ENCODE assay signal across 27 mouse cellular contexts in the genomic region with DNA sequence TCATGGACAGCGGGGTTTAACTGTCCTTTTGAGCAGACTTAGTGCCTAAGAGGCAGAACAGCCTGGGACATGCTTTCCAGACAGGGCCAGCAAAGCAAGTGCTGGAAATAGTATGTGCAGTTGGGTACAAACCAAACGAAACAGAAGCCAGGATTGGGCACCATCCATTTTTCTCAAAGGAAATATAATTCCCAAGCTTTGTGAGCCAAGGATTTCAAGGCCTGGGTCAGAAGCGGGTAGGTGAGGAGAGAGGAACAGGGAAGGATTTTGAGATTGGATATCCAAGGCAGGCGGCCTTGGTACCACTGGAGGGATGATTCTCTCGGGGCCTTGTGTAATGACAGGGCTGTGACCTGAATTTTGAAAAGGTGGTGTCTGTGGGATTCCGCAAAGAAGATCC.
DNase-seq lines count a peak whose midpoint lies in the region; ATAC-seq lines count a peak whose summit lies in the region.
"Had no signal": no experiment of that assay in that cellular context is flagged by ENCODE, and none has a peak within 500 bp of the region (broad histone marks: within the 10 kb centered on the region; RNA-seq: fewer than 3 reads in every experiment).

No protein-coding gene starts in this region.

- H3K4me3 ChIP-seq in forebrain, embryonic 15.5 days = no peak overlapping the region
- H3K4me3 ChIP-seq in forebrain, embryonic 12.5 days (replicated peaks) = no peak overlapping the region
- H3K4me3 ChIP-seq: erythroblast, embryonic 14.5 days; heart, adult 2 months; heart, embryonic 12.5 days; hindbrain, embryonic 13.5 days; limb, embryonic 13.5 days; liver, embryonic 12.5 days had no signal

- H3K27me3 ChIP-seq in forebrain, embryonic 15.5 days = no peaks in the 10 kb centered on the region
- H3K27me3 ChIP-seq in forebrain, embryonic 12.5 days = no peaks in the 10 kb centered on the region
- H3K27me3 ChIP-seq: heart, embryonic 12.5 days; hindbrain, embryonic 13.5 days; limb, embryonic 13.5 days; liver, embryonic 12.5 days had no signal

- intact Hi-C loops in gastrocnemius, postnatal 14 days (cut with DNase I; ENCODE audit: low total_unique reads) = no loop called here

- ATAC-seq in forebrain, embryonic 15.5 days (replicated peaks) = no peak
- no peak for ATAC-seq in forebrain, embryonic 12.5 days (ENCODE audit: low FRiP score)
- ATAC-seq: intestine, embryonic 16.5 days; liver, embryonic 12.5 days; liver, postnatal 0 days; midbrain, embryonic 16.5 days had no signal

- H3K36me3 ChIP-seq in forebrain, embryonic 15.5 days = peaks cover 5% of the 10 kb centered on the region; the same call in 1 of the 2 replicates
- H3K36me3 ChIP-seq in forebrain, embryonic 12.5 days (replicated peaks) = no peaks in the 10 kb centered on the region
- H3K36me3 ChIP-seq: heart, embryonic 12.5 days; hindbrain, embryonic 13.5 days; liver, embryonic 12.5 days had no signal

- peak overlapping the region; percentile 14; the same call in 1 of the 2 replicates for H3K27ac ChIP-seq in forebrain, embryonic 15.5 days (replicated peaks)
- no peak overlapping the region for H3K27ac ChIP-seq in forebrain, embryonic 12.5 days
- H3K27ac ChIP-seq: heart, adult 2 months; hindbrain, embryonic 13.5 days; limb, embryonic 13.5 days; liver, embryonic 12.5 days; stomach, postnatal 0 days had no signal

- H3K9me3 ChIP-seq in forebrain, embryonic 15.5 days = no peaks in the 10 kb centered on the region
- H3K9me3 ChIP-seq in forebrain, embryonic 12.5 days = no peaks in the 10 kb centered on the region
- H3K9me3 ChIP-seq: heart, embryonic 12.5 days; hindbrain, embryonic 13.5 days; limb, embryonic 13.5 days; liver, embryonic 12.5 days had no signal

- no peak overlapping the region for H3K4me2 ChIP-seq in forebrain, embryonic 15.5 days (replicated peaks)
- no peak overlapping the region for H3K4me2 ChIP-seq in forebrain, embryonic 12.5 days
- H3K4me2 ChIP-seq: heart, embryonic 12.5 days; hindbrain, embryonic 13.5 days; limb, embryonic 13.5 days; liver, embryonic 12.5 days; midbrain, embryonic 11.5 days had no signal

- no peaks in the 10 kb centered on the region for H3K4me1 ChIP-seq in forebrain, embryonic 15.5 days
- peaks cover 6% of the 10 kb centered on the region; the same call in 1 of the 2 replicates for H3K4me1 ChIP-seq in forebrain, embryonic 12.5 days
- H3K4me1 ChIP-seq: liver, embryonic 12.5 days had no signal

- WGBS in forebrain, embryonic 15.5 days = 82% methylated on average over 6 of the region's 6 CpGs
- 84% methylated on average over 6 of the region's 6 CpGs for WGBS in forebrain, embryonic 12.5 days

- no peak overlapping the region for H3K9ac ChIP-seq in forebrain, embryonic 15.5 days (replicated peaks)
- no peak overlapping the region for H3K9ac ChIP-seq in forebrain, embryonic 12.5 days
- H3K9ac ChIP-seq: heart, embryonic 12.5 days; hindbrain, embryonic 13.5 days; limb, embryonic 13.5 days; liver, embryonic 12.5 days; liver, postnatal 0 days had no signal

- DNase-seq in gastrocnemius, adult 8-10 months (ENCODE audit: low spot score in 2 of 2) = peak; percentile 21 to 38
- no peak for DNase-seq in gastrocnemius, postnatal 14 days
- DNase-seq in brain, adult 2 months (ENCODE audit: low read depth, low spot score) = peak; percentile 80
- DNase-seq in cerebellum, postnatal 25 days = peak; percentile 38 to 46
- DNase-seq in layer of hippocampus, adult 18-20 months (ENCODE audit: low spot score in 2 of 2) = no peak
- DNase-seq: adrenal gland, adult 2 months; adrenal gland, postnatal 36 days; B cell, adult 2 months; heart, adult 2 months; heart, postnatal 4 days; kidney, adult 9 months; kidney, postnatal 14 days; liver, postnatal 0 days; lung, postnatal 36 days; thymus, adult 18-20 months; thymus, postnatal 25 days had no signal

Comparison
In these comparisons a context has a peak if more than half of its experiments do, and no peak if none do; other contexts are left out.
1. DNase-seq: peak in gastrocnemius, adult 8-10 months (2 of 2), brain, adult 2 months (single experiment) and cerebellum, postnatal 25 days (2 of 2); none in gastrocnemius, postnatal 14 days (single experiment) and layer of hippocampus, adult 18-20 months (0 of 2).